Mouse (Mus musculus) forebrain, embryonic 13.5 days (tissue): ENCODE measurements around the gene Fam126a. TPM values are rescaled to one million over a fixed set of nuclear protein-coding genes. Genes with fewer than 3 reads are reported as not detected.

Experiments
- ATAC-seq: fragments of 200-750 bp; cut with Nextera tagmentation; 2 replicates; pipeline ENCODE4 v1.8.0; 2017
- H3K27ac ChIP-seq: fragments of 300-500 bp; sonication (generic); 2 replicates; pipeline ENCODE4 v1.5.1; 2015; ENCODE audit warnings: inconsistent platforms, mild to moderate bottlenecking, moderate library complexity
- H3K27me3 ChIP-seq: fragments of 300-500 bp; sonication (generic); 2 replicates; pipeline ENCODE4 v1.6.1; 2015; ENCODE audit warnings: mild to moderate bottlenecking, inconsistent platforms
- H3K36me3 ChIP-seq: fragments of 300-500 bp; sonication (generic); 2 replicates; pipeline ENCODE4 v1.6.1; 2015; ENCODE audit warnings: mild to moderate bottlenecking, inconsistent platforms; ENCODE audit not compliant: poor library complexity, severe bottlenecking
- H3K4me1 ChIP-seq: fragments of 300-500 bp; sonication (generic); 2 replicates; pipeline ENCODE4 v1.6.1; 2015; ENCODE audit warnings: inconsistent platforms
- H3K4me2 ChIP-seq: fragments of 300-500 bp; sonication (generic); 2 replicates; pipeline ENCODE4 v1.6.1; 2015; ENCODE audit warnings: inconsistent platforms, mild to moderate bottlenecking, moderate library complexity
- H3K4me3 ChIP-seq: fragments of 300-500 bp; sonication (generic); 2 replicates; pipeline ENCODE4 v1.5.1; 2015; ENCODE audit warnings: mild to moderate bottlenecking, inconsistent platforms
- H3K9ac ChIP-seq: fragments of 300-500 bp; sonication (generic); 2 replicates; pipeline ENCODE4 v1.6.1; 2015; ENCODE audit warnings: mild to moderate bottlenecking, inconsistent platforms
- H3K9me3 ChIP-seq: fragments of 300-500 bp; sonication (generic); replicated peaks from 2 replicates; pipeline ENCODE4 v1.6.1; 2016; ENCODE audit warnings: inconsistent platforms
- WGBS: fragments of 180-500 bp; shearing (Covaris S2); methylation state at CpG from one replicate; pipeline ENCODE4 v1.1.7; 2015; 5-methylcytosine and 5-hydroxymethylcytosine counted together
- polyA plus RNA-seq: library from polyadenylated mRNA; unstranded; fragments of >200 nt; fragmentation: Nextera tagmentation; extraction: Ambion mirVana; gene quantifications from 2 replicates; pipeline ENCODE4 v1.2.1, GENCODE M21; 2015

Fam126a gene
- polyA plus RNA-seq, 1 experiment from 2014 or later, result 44.3 TPM

DNA sequence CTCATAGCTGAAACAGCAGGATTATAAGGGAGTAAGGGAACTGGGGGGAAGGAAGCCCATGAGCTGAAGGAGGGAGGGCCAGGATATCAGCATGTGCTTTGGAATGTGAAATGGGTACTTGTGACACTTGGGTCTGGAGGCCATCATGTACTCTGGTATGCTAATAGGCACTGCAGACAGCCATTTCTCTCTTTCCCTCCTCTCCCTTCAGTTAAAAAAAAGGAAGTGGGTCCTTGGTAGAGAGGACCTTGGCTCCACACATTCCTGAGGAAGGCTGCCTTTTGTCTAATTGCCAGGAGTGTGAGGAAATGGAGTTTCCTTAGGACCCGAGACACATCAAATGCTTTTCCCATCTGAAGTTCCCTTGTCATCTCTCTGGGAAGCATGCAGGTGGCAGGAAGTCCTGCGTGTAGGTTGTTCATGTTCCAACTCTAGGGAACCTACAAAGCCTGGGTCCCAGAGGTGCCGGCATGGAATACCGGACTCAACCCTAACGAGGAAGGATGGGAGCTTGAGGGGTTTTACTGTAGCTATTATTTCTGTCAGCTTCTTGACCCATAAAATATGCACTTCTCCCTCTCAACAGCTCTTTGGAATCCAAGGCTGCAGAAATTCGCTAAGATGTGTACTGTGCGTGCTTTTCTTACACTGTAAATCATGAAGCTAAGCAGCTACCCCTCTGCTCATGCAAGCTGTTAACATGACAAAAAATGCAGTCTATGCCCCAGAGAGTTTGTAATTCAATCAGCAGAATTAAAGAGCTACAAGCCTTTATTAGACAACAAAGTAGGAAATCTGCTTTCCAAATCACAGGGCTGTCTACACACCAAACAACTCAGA lies 110.4 kb downstream of the Fam126a start:
- no peak overlapping the region for H3K27ac ChIP-seq
- peaks cover 6% of the 10 kb centered on the region for H3K4me1 ChIP-seq
- no peaks in the 10 kb centered on the region for H3K36me3 ChIP-seq
- no peak overlapping the region for H3K9ac ChIP-seq
- 58% methylated on average over 7 of the region's 7 CpGs for WGBS
- no peak overlapping the region for H3K4me3 ChIP-seq
- H3K9me3 ChIP-seq, result no peaks in the 10 kb centered on the region
- H3K4me2 ChIP-seq, result no peak overlapping the region
- H3K27me3 ChIP-seq, result no peaks in the 10 kb centered on the region
- no peak for ATAC-seq

- Histone ChIP-seq H3K9me3 (peaks cover under 1% of the 10 kb centered on the region; the same call in 1 of the 2 replicates), H3K36me3 (no peaks in the 10 kb centered on the region), H3K27me3 (no peaks in the 10 kb centered on the region), H3K4me1 (peaks cover 6% of the 10 kb centered on the region), H3K9ac (no peak overlapping the region), H3K27ac (no peak overlapping the region), H3K4me3 (no peak overlapping the region), H3K4me2 (no peak overlapping the region)
- ATAC-seq, result no peak
- WGBS, result 81% methylated on average over 1 of the region's 1 CpGs
Measured at GRCm38 (mm10) chr5:23917301-23917700, 113.2 kb downstream of the Fam126a start.

GRCm38 (mm10) chr5:23911556-23911955 lies 118.9 kb downstream of the Fam126a start:
- no peak for ATAC-seq
- 96% methylated on average over 1 of the region's 1 CpGs for WGBS

DNA sequence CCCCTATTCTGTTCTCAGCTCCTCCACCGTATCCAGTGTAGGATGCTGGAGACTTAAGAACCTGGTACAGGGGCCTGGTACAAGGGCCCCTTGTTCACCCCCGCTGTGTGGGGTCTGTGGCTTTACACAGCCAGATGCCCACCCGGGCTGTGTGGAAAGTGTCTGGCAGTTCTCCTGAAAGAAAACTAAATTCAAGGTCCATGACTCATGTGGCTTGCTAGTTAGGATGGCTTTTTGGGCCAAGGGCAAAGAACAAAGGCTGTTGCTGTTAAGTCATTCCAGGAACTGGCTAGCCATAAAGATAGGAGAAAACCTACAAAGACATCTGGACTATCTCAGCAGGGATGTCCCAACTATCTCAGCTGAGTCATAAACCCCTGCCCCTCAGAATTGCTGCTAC lies 121.2 kb downstream of the Fam126a start:
- Histone ChIP-seq H3K36me3 (no peaks in the 10 kb centered on the region), H3K9me3 (peaks cover 3% of the 10 kb centered on the region; the same call in 1 of the 2 replicates), H3K27ac (no peak overlapping the region), H3K9ac (no peak overlapping the region), H3K4me3 (no peak overlapping the region), H3K4me2 (no peak overlapping the region), H3K4me1 (no peaks in the 10 kb centered on the region), H3K27me3 (no peaks in the 10 kb centered on the region)
- WGBS, result 93% methylated on average over 3 of the region's 3 CpGs
- no peak for ATAC-seq

More at GRCm38 (mm10) chr5:23911556-23911955, 118.9 kb downstream of the Fam126a start:
- Histone ChIP-seq H3K4me2 (no peak overlapping the region), H3K4me3 (no peak overlapping the region), H3K27ac (no peak overlapping the region), H3K36me3 (no peaks in the 10 kb centered on the region), H3K9me3 (peaks cover 3% of the 10 kb centered on the region; the same call in 1 of the 2 replicates), H3K4me1 (no peaks in the 10 kb centered on the region), H3K27me3 (no peaks in the 10 kb centered on the region), H3K9ac (no peak overlapping the region)

- no peak for ATAC-seq
- WGBS, result 90% methylated on average over 4 of the region's 4 CpGs
- H3K36me3 ChIP-seq, result no peaks in the 10 kb centered on the region
- H3K4me2 ChIP-seq, result no peak overlapping the region
- no peak overlapping the region for H3K4me3 ChIP-seq
- H3K9ac ChIP-seq, result no peak overlapping the region
- no peaks in the 10 kb centered on the region for H3K27me3 ChIP-seq
- peaks cover 3% of the 10 kb centered on the region; the same call in 1 of the 2 replicates for H3K9me3 ChIP-seq
- no peaks in the 10 kb centered on the region for H3K4me1 ChIP-seq
- no peak overlapping the region for H3K27ac ChIP-seq
Measured at GRCm38 (mm10) chr5:23908486-23909090, 121.9 kb downstream of the Fam126a start.

- no peaks in the 10 kb centered on the region for H3K4me1 ChIP-seq
- H3K36me3 ChIP-seq, result no peaks in the 10 kb centered on the region
- H3K4me3 ChIP-seq, result no peak overlapping the region
- no peaks in the 10 kb centered on the region for H3K9me3 ChIP-seq
- no peak for ATAC-seq
- no peak overlapping the region for H3K9ac ChIP-seq
- WGBS, result 83% methylated on average over 2 of the region's 2 CpGs
- no peak overlapping the region for H3K4me2 ChIP-seq
- H3K27me3 ChIP-seq, result no peaks in the 10 kb centered on the region
- H3K27ac ChIP-seq, result no peak overlapping the region
Measured at GRCm38 (mm10) chr5:23902221-23902620, 128.3 kb downstream of the Fam126a start.

GRCm38 (mm10) chr5:23900190-23900589 lies 130.3 kb downstream of the Fam126a start:
- Histone ChIP-seq H3K9me3 (no peaks in the 10 kb centered on the region), H3K4me1 (no peaks in the 10 kb centered on the region), H3K4me2 (no peak overlapping the region), H3K9ac (no peak overlapping the region), H3K4me3 (no peak overlapping the region), H3K27ac (no peak overlapping the region), H3K27me3 (no peaks in the 10 kb centered on the region), H3K36me3 (no peaks in the 10 kb centered on the region)
- 80% methylated on average over 4 of the region's 4 CpGs for WGBS
- no peak for ATAC-seq

- H3K9ac ChIP-seq, result no peak overlapping the region
- no peak overlapping the region for H3K4me3 ChIP-seq
- H3K4me2 ChIP-seq, result no peak overlapping the region
- no peaks in the 10 kb centered on the region for H3K36me3 ChIP-seq
- H3K9me3 ChIP-seq, result no peaks in the 10 kb centered on the region
- no peak for ATAC-seq
- WGBS, result 58% methylated on average over 11 of the region's 11 CpGs
- no peaks in the 10 kb centered on the region for H3K27me3 ChIP-seq
- no peaks in the 10 kb centered on the region for H3K4me1 ChIP-seq
- no peak overlapping the region for H3K27ac ChIP-seq
Measured at GRCm38 (mm10) chr5:23893864-23894771, 136.4 kb downstream of the Fam126a start.

GRCm38 (mm10) chr5:23893156-23893863 lies 137.2 kb downstream of the Fam126a start:
- Histone ChIP-seq H3K27me3 (no peaks in the 10 kb centered on the region), H3K4me2 (no peak overlapping the region), H3K9me3 (no peaks in the 10 kb centered on the region), H3K4me3 (no peak overlapping the region), H3K27ac (no peak overlapping the region), H3K4me1 (no peaks in the 10 kb centered on the region), H3K9ac (no peak overlapping the region), H3K36me3 (no peaks in the 10 kb centered on the region)
- 77% methylated on average over 5 of the region's 5 CpGs for WGBS
- ATAC-seq, result no peak

- no peak for ATAC-seq
- 40% methylated on average over 10 of the region's 10 CpGs for WGBS
Measured at GRCm38 (mm10) chr5:23890734-23891133, 139.8 kb downstream of the Fam126a start.

GRCm38 (mm10) chr5:23889461-23889860 lies 141.0 kb downstream of the Fam126a start:
- Histone ChIP-seq H3K4me1 (no peaks in the 10 kb centered on the region), H3K9me3 (no peaks in the 10 kb centered on the region), H3K36me3 (no peaks in the 10 kb centered on the region), H3K9ac (no peak overlapping the region), H3K4me2 (no peak overlapping the region), H3K27me3 (no peaks in the 10 kb centered on the region), H3K27ac (no peak overlapping the region), H3K4me3 (no peak overlapping the region)
- ATAC-seq, result no peak
- 73% methylated on average over 4 of the region's 4 CpGs for WGBS

More at GRCm38 (mm10) chr5:23890734-23891133, 139.8 kb downstream of the Fam126a start:
- Histone ChIP-seq H3K9me3 (no peaks in the 10 kb centered on the region), H3K36me3 (no peaks in the 10 kb centered on the region), H3K27me3 (no peaks in the 10 kb centered on the region), H3K4me3 (no peak overlapping the region), H3K27ac (no peak overlapping the region), H3K4me1 (no peaks in the 10 kb centered on the region), H3K9ac (no peak overlapping the region), H3K4me2 (no peak overlapping the region)
